Mouse (Mus musculus) CD4-positive naive resting alpha-beta T cell, adult 57 days (primary cell): Measurements from ENCODE around the gene Pcdh18. TPM values are rescaled to one million over a fixed set of nuclear protein-coding genes. Genes with fewer than 3 reads are reported as not detected.

Experiments used
- total RNA-seq: library from RNA; stranded (reverse); gene quantifications from one replicate; pipeline ENCODE4 v1.2.4, GENCODE M21; 2023

The Pcdh18 gene
- total RNA-seq = not detected

DNA sequence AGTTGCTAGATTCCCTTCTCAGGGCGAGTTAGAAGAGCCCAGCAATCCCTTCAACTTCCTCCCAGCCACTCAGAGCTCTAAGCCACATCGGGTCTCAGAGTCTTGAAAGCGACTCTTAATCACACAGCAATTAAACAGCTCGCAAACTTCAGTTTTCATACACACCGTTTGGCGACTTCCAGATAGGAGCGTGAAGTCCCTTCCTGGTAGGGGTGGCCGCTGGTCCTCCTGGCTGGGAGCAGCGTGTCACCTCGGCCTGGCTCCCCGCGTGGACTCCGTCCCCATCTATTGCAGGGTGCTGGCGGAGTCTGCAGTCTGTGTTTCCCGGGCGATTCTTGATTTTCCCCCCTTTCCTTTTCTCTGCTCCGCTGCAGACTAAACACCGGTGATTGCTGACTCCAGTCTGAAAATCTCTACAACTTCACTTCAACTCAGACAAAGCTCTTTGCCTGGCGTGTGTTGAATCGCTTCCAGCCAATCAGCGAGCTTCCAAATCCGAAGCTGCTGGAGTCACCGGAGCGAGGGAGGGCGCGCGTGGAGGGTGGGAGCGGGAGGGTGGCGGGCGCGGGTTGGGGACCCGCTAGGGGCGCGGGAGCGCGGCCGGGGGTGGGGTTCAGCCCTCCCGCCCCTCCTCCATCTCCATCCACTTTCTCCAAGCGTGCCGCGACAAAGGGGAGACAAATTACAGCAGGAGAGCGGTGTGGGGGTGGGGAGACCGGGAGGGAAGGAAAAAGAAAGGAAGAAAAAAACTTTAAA lies at the start of gene Pcdh18:
Gene Pcdh18, minus strand, starts transcription at position 456 of the 756 bp plus-strand sequence.

